Mouse (Mus musculus): ENCODE data around the gene Rhcg. TPM values are rescaled to one million over a fixed set of nuclear protein-coding genes. Genes with fewer than 3 reads are reported as not detected.

Gene Rhcg
- polyA plus RNA-seq, 1 experiment from 2014 or later: 3.9 TPM

- Histone ChIP-seq H3K9ac (replicated peaks; ENCODE audit: low read depth, low read length) (no peak overlapping the region), H3K9me3 (ENCODE audit: control insufficient read depth, low read length) (no peaks in the 10 kb centered on the region), H3K4me3 (ENCODE audit: low read depth, low read length) (no peak overlapping the region), H3K36me3 (ENCODE audit: control insufficient read depth, insufficient read depth, low read length) (no peaks in the 10 kb centered on the region), H3K27me3 (ENCODE audit: control insufficient read depth, insufficient read depth, low read length) (no peaks in the 10 kb centered on the region), H3K4me2 (ENCODE audit: low read depth, low read length) (no peak overlapping the region), H3K27ac (ENCODE audit: low read depth, low read length) (no peak overlapping the region), H3K4me1 (ENCODE audit: control insufficient read depth, insufficient read depth, low read length) (no peaks in the 10 kb centered on the region)
- WGBS: 58% methylated on average over 4 of the region's 4 CpGs
- ATAC-seq (ENCODE audit: low read depth): no peak
These were observed 48.4 kb downstream of the Rhcg start for GRCm38 (mm10) chr7:79568937-79569535.

DNA sequence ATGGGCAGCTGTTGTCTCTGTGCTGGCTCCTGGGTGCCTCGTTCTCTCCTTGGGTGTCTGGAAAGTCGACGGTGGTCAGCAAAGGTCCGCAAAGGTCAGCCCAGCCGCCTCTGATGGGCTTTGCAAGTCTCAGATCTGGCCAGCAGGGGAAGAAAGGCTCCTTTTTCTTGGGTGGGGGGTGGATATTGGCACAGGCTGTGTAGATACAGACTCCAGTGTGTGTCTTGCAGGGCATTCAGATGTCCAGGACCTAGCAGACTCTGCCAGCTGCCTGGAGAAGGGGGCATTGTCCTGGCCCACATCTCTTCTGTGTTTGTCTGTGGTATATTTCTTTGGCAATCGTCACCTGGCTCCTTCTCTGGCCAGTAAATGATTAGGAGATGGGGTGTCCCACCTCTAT, 49.2 kb downstream of the Rhcg start:
- no peaks in the 10 kb centered on the region for H3K36me3 ChIP-seq (ENCODE audit: control insufficient read depth, insufficient read depth, low read length)
- no peak for ATAC-seq (ENCODE audit: low read depth)
- no peaks in the 10 kb centered on the region for H3K27me3 ChIP-seq (ENCODE audit: control insufficient read depth, insufficient read depth, low read length)
- 71% methylated on average over 6 of the region's 6 CpGs for WGBS
- no peak overlapping the region for H3K4me2 ChIP-seq (ENCODE audit: low read depth, low read length)
- H3K4me1 ChIP-seq (ENCODE audit: control insufficient read depth, insufficient read depth, low read length): no peaks in the 10 kb centered on the region
- H3K27ac ChIP-seq (ENCODE audit: low read depth, low read length): no peak overlapping the region; the same call in 1 of the 2 replicates
- no peaks in the 10 kb centered on the region for H3K9me3 ChIP-seq (ENCODE audit: control insufficient read depth, low read length)
- H3K9ac ChIP-seq (replicated peaks; ENCODE audit: low read depth, low read length): no peak overlapping the region
- H3K4me3 ChIP-seq (ENCODE audit: low read depth, low read length): no peak overlapping the region

- H3K9me3 ChIP-seq (ENCODE audit: control insufficient read depth, low read length): no peaks in the 10 kb centered on the region
- no peak for ATAC-seq (ENCODE audit: low read depth)
- H3K4me3 ChIP-seq (ENCODE audit: low read depth, low read length): no peak overlapping the region
- H3K27me3 ChIP-seq (ENCODE audit: control insufficient read depth, insufficient read depth, low read length): no peaks in the 10 kb centered on the region
- H3K27ac ChIP-seq (ENCODE audit: low read depth, low read length): no peak overlapping the region
- no peaks in the 10 kb centered on the region for H3K4me1 ChIP-seq (ENCODE audit: control insufficient read depth, insufficient read depth, low read length)
- 23% methylated on average over 13 of the region's 13 CpGs for WGBS
- no peaks in the 10 kb centered on the region for H3K36me3 ChIP-seq (ENCODE audit: control insufficient read depth, insufficient read depth, low read length)
- no peak overlapping the region for H3K4me2 ChIP-seq (ENCODE audit: low read depth, low read length)
- no peak overlapping the region for H3K9ac ChIP-seq (replicated peaks; ENCODE audit: low read depth, low read length)
These were observed 53.8 kb downstream of the Rhcg start for GRCm38 (mm10) chr7:79563675-79564074.

DNA sequence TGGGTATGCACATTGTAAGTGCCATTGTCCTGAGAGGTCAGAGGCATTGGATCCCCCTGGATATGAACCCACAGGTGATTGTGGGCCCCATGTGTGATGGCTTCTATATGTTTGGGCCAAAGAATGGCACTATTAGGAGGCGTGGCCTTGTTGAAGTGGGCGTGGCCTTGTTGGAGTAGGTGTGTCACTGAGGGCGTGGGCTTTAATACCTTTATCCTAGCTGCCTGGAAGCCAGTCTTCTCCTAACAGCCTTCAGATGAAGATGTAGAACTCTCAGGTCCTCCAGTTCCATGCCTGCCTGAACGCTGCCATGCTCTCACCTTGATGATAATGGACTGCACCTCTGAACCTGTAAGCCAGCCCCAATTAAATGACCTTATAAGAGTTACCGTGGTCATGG, 55.1 kb downstream of the Rhcg start:
- WGBS: 50% methylated on average over 5 of the region's 5 CpGs
- Histone ChIP-seq H3K9ac (replicated peaks; ENCODE audit: low read depth, low read length) (no peak overlapping the region), H3K4me2 (ENCODE audit: low read depth, low read length) (no peak overlapping the region), H3K9me3 (ENCODE audit: control insufficient read depth, low read length) (no peaks in the 10 kb centered on the region), H3K27me3 (ENCODE audit: control insufficient read depth, insufficient read depth, low read length) (no peaks in the 10 kb centered on the region), H3K27ac (ENCODE audit: low read depth, low read length) (no peak overlapping the region), H3K4me3 (ENCODE audit: low read depth, low read length) (no peak overlapping the region), H3K36me3 (ENCODE audit: control insufficient read depth, insufficient read depth, low read length) (no peaks in the 10 kb centered on the region), H3K4me1 (ENCODE audit: control insufficient read depth, insufficient read depth, low read length) (no peaks in the 10 kb centered on the region)
- no peak for ATAC-seq (ENCODE audit: low read depth)

- no peak for ATAC-seq (ENCODE audit: low read depth)
- 84% methylated on average over 1 of the region's 1 CpGs for WGBS
- no peak overlapping the region for H3K4me3 ChIP-seq (ENCODE audit: low read depth, low read length)
- no peak overlapping the region for H3K4me2 ChIP-seq (ENCODE audit: low read depth, low read length)
- H3K4me1 ChIP-seq (ENCODE audit: control insufficient read depth, insufficient read depth, low read length): no peaks in the 10 kb centered on the region
- H3K27ac ChIP-seq (ENCODE audit: low read depth, low read length): no peak overlapping the region
- H3K27me3 ChIP-seq (ENCODE audit: control insufficient read depth, insufficient read depth, low read length): peaks cover 4% of the 10 kb centered on the region; the same call in 1 of the 2 replicates
- no peaks in the 10 kb centered on the region for H3K36me3 ChIP-seq (ENCODE audit: control insufficient read depth, insufficient read depth, low read length)
- H3K9me3 ChIP-seq (ENCODE audit: control insufficient read depth, low read length): no peaks in the 10 kb centered on the region
- H3K9ac ChIP-seq (replicated peaks; ENCODE audit: low read depth, low read length): no peak overlapping the region
These were observed 58.8 kb downstream of the Rhcg start for GRCm38 (mm10) chr7:79558698-79559097.

- Histone ChIP-seq H3K9ac (replicated peaks; ENCODE audit: low read depth, low read length) (no peak overlapping the region), H3K36me3 (ENCODE audit: control insufficient read depth, insufficient read depth, low read length) (no peaks in the 10 kb centered on the region), H3K27ac (ENCODE audit: low read depth, low read length) (0 out of 2 replicates have a peak overlapping the region, but pooled peaks have one; percentile 23), H3K9me3 (ENCODE audit: control insufficient read depth, low read length) (no peaks in the 10 kb centered on the region), H3K4me3 (ENCODE audit: low read depth, low read length) (no peak overlapping the region), H3K4me1 (ENCODE audit: control insufficient read depth, insufficient read depth, low read length) (no peaks in the 10 kb centered on the region), H3K27me3 (ENCODE audit: control insufficient read depth, insufficient read depth, low read length) (peaks cover 4% of the 10 kb centered on the region; the same call in 1 of the 2 replicates), H3K4me2 (ENCODE audit: low read depth, low read length) (no peak overlapping the region)
- ATAC-seq (ENCODE audit: low read depth): peak; percentile 60
- WGBS: 4% methylated on average over 8 of the region's 8 CpGs
These were observed 59.7 kb downstream of the Rhcg start for GRCm38 (mm10) chr7:79557728-79558221.

GRCm38 (mm10) chr7:79555368-79556034, 62.0 kb downstream of the Rhcg start:
- Histone ChIP-seq H3K9ac (replicated peaks; ENCODE audit: low read depth, low read length) (no peak overlapping the region), H3K9me3 (ENCODE audit: control insufficient read depth, low read length) (no peaks in the 10 kb centered on the region), H3K4me1 (ENCODE audit: control insufficient read depth, insufficient read depth, low read length) (no peaks in the 10 kb centered on the region), H3K4me3 (ENCODE audit: low read depth, low read length) (no peak overlapping the region), H3K36me3 (ENCODE audit: control insufficient read depth, insufficient read depth, low read length) (no peaks in the 10 kb centered on the region), H3K27ac (ENCODE audit: low read depth, low read length) (no peak overlapping the region), H3K4me2 (ENCODE audit: low read depth, low read length) (no peak overlapping the region), H3K27me3 (ENCODE audit: control insufficient read depth, insufficient read depth, low read length) (peaks cover 4% of the 10 kb centered on the region; the same call in 1 of the 2 replicates)
- no peak for ATAC-seq (ENCODE audit: low read depth)
- WGBS: 8% methylated on average over 25 of the region's 25 CpGs

GRCm38 (mm10) chr7:79552702-79553101, 64.8 kb downstream of the Rhcg start:
- Histone ChIP-seq H3K4me1 (ENCODE audit: control insufficient read depth, insufficient read depth, low read length) (0 out of 2 replicates have a peak, but pooled peaks cover 4% of the 10 kb centered on the region), H3K4me3 (ENCODE audit: low read depth, low read length) (no peak overlapping the region), H3K27ac (ENCODE audit: low read depth, low read length) (no peak overlapping the region), H3K36me3 (ENCODE audit: control insufficient read depth, insufficient read depth, low read length) (no peaks in the 10 kb centered on the region), H3K9ac (replicated peaks; ENCODE audit: low read depth, low read length) (no peak overlapping the region), H3K4me2 (ENCODE audit: low read depth, low read length) (no peak overlapping the region), H3K9me3 (ENCODE audit: control insufficient read depth, low read length) (no peaks in the 10 kb centered on the region), H3K27me3 (ENCODE audit: control insufficient read depth, insufficient read depth, low read length) (peaks cover 4% of the 10 kb centered on the region; the same call in 1 of the 2 replicates)
- no peak for ATAC-seq (ENCODE audit: low read depth)
- WGBS: 5% methylated on average over 10 of the region's 10 CpGs

GRCm38 (mm10) chr7:79548893-79549555, 68.4 kb downstream of the Rhcg start:
- Histone ChIP-seq H3K27me3 (ENCODE audit: control insufficient read depth, insufficient read depth, low read length) (no peaks in the 10 kb centered on the region), H3K27ac (ENCODE audit: low read depth, low read length) (peak overlapping the region; percentile 52; the same call in 1 of the 2 replicates), H3K9ac (replicated peaks; ENCODE audit: low read depth, low read length) (no peak overlapping the region; the same call in 1 of the 2 replicates), H3K4me3 (ENCODE audit: low read depth, low read length) (no peak overlapping the region), H3K4me2 (ENCODE audit: low read depth, low read length) (no peak overlapping the region), H3K4me1 (ENCODE audit: control insufficient read depth, insufficient read depth, low read length) (peaks cover 14% of the 10 kb centered on the region; the same call in 1 of the 2 replicates), H3K36me3 (ENCODE audit: control insufficient read depth, insufficient read depth, low read length) (no peaks in the 10 kb centered on the region), H3K9me3 (ENCODE audit: control insufficient read depth, low read length) (no peaks in the 10 kb centered on the region)
- 19% methylated on average over 12 of the region's 12 CpGs for WGBS
- no peak for ATAC-seq (ENCODE audit: low read depth)
